Mouse (Mus musculus) CH12.LX (cell line): Measurements from ENCODE around the gene Ccdc171.

Experiments used
- GABPA ChIP-seq: IDR thresholded peaks from 2 replicates; pipeline ENCODE4 v1.6.1; 2012; ENCODE audit warnings: low read depth, low read length, improper control_type of control experiment, inconsistent platforms; ENCODE audit not compliant: insufficient replicate concordance
- MAFK ChIP-seq: IDR thresholded peaks from 2 replicates; pipeline ENCODE4 v1.6.1; 2011; ENCODE audit warnings: low read length, improper control_type of control experiment; ENCODE audit not compliant: insufficient replicate concordance
- MAZ ChIP-seq: IDR thresholded peaks from 2 replicates; pipeline ENCODE4 v1.6.1; 2012; ENCODE audit warnings: low read depth, mild to moderate bottlenecking, inconsistent platforms, low read length, improper control_type of control experiment, moderate library complexity
- NELFE ChIP-seq: IDR thresholded peaks from 2 replicates; pipeline ENCODE4 v1.6.1; 2011; ENCODE audit warnings: low read depth, low read length, improper control_type of control experiment
- POLR2A ChIP-seq: IDR thresholded peaks from 2 replicates; pipeline ENCODE4 v1.6.1; 2011; ENCODE audit warnings: low read depth, mild to moderate bottlenecking, improper control_type of control experiment, low read length

DNA sequence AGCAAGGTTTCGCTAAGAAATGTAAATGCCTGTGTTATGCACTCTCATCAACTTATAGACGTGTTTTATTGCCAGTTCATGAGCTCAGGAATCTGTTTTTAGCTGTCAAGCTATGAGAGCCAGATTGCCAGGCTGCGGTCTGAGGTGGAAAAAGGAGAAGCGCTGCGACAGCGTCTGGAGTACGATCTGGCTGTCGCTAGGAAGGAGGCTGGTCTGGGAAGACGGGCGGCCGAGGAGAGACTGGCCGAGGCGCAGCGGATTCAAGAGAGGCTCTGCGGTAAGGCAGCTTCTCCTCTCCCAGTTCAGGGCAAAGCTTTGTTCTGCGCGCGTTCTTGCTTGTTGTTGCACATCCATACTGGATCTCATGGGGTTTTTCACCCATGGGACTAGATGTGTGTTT lies 24.2 kb downstream of the Ccdc171 start:
- no peak for TF ChIP-seq POLR2A
- no peak for TF ChIP-seq MAZ
- TF ChIP-seq GABPA, result no peak
- TF ChIP-seq MAFK, result no peak
- no peak for TF ChIP-seq NELFE
